Mouse (Mus musculus): Measurements from ENCODE around the gene Slc25a35.

GRCm38 (mm10) chr11:69005193-69005592, 37.3 kb downstream of the Slc25a35 start:
- no peak for TF ChIP-seq POLR2A (IDR thresholded peaks at IDR 0.05; ENCODE audit: insufficient read depth, low read depth, low read length)
- TF ChIP-seq CTCF (IDR thresholded peaks at IDR 0.05; ENCODE audit: insufficient read depth, low read depth, low read length): no peak

Measured in olfactory bulb, adult 2 months (tissue).